Mouse (Mus musculus) right cerebral cortex, postnatal 14 days (tissue): Measurements from ENCODE around the gene Cfap157.

ENCODE experiments used
- DNase-seq: peaks from one replicate; pipeline ENCODE4 v3.0.0; 2022

Cfap157 gene

GRCm38 (mm10) chr2:32779714-32780113 is 4.5 kb downstream of the Cfap157 start:
- no peak for DNase-seq

- peak; percentile 69 for DNase-seq
Measured at GRCm38 (mm10) chr2:32779131-32779530, 5.1 kb downstream of the Cfap157 start.

DNA sequence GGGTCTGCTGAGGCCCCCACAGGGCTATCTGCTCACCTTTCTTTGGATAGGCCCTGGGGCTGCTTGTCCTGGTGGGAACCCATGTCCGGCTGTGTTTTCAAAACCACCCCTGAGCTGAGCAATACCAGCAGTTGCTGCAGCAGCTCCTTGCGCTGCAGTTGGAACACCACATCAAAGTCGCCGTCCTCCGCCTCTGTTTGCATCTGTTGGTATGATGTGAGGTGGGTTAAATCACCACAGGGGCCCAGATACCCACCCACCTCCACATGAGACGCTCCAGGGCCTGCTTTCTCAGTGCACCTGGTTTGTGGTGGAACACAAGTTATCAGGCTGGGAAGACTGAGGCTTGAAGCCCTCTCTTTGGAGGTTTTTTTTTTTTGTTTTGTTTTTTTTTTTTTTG is 6.1 kb downstream of the Cfap157 start:
- no peak for DNase-seq

- DNase-seq = no peak
Measured at GRCm38 (mm10) chr2:32776192-32776591, 8.0 kb downstream of the Cfap157 start.

- peak; percentile 95 for DNase-seq
Measured at GRCm38 (mm10) chr2:32775359-32776074, 8.7 kb downstream of the Cfap157 start, which contains the start of the genes Ttc16 and Ptrh1. Gene Ttc16, minus strand, starts transcription at chr2:32775633. Gene Ptrh1, plus strand, starts transcription at chr2:32775786.

DNA sequence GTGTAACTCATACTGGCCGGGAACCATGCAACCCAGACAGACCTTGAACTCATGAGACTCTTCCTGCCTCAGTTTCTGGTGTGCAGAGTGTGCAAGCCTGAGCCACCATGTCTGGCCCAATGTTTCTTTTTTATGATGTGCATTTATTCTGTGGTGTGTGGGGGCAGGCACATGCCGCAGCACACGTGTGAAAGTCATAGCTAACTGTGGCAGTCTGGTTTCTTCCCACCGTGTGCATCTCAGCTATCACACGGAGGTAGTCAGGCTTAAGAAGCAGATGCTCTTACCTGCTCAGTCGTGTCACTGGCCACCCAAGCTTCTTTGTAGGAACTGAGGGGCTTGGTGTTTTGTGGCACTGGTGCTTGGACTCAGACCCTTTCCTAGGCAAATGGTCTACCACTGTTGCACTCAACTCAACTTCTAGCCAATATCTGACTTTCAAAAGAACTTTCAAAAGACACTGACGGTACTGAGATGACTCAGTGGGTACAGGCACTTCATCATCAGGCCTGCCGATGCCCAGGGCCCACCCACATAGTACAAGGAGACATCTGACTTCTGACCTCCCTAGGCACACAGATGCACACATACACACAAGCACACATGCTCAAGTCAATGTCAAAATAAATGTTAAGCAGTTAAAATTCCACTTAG is 11.5 kb downstream of the Cfap157 start:
- DNase-seq = no peak

DNA sequence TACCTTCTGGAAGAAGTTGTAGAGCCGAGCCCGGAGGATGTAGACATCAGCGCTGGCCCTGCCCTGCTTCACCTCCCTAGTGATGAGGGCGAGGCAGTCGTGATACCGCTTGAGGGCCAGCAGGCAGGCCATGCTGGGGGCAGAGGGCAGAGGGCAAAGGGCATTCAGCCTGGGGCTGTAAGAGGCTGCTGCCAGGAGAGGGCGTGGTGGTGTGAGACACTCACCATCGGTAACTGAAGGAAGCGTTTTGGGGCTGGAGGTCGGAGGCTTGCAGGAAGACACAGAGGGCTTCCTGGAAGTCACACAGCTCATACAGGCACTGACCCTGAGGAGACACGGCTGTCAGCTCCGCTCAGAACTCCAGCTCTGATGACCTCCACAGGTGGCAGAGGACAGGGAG is 12.3 kb downstream of the Cfap157 start:
- no peak for DNase-seq

GRCm38 (mm10) chr2:32769327-32770085 is 14.7 kb downstream of the Cfap157 start:
- no peak for DNase-seq

DNA sequence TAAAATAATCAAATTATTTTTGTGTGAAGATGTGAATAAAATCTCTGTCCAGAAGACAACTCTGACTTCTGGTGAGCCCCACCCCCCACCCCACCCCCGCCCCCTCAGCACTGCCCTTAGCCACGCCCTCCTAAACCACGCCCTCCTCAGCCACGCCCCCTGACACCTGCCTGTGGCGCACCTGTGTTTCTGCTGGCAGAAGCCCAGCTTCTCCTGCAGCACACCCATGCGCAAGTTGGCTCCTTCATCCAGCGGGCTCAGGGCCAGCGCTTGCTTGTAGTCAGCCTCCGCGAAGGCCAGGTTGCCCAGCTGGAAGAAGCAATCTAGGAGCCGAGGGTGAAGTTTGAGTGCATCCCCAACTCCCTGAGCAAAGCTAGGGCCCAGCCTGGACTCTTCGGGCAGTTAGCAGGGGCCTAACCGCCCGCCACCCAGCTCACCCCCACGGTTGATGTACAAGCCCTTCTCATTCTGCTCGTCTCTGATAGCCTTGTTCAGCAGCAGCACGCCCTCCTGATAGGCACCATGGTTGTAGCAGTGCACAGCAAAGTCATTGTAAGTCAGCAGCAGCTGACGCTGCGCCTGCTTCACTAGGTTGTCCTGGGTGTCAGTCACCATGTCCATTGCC is 15.5 kb downstream of the Cfap157 start:
- DNase-seq = no peak

DNA sequence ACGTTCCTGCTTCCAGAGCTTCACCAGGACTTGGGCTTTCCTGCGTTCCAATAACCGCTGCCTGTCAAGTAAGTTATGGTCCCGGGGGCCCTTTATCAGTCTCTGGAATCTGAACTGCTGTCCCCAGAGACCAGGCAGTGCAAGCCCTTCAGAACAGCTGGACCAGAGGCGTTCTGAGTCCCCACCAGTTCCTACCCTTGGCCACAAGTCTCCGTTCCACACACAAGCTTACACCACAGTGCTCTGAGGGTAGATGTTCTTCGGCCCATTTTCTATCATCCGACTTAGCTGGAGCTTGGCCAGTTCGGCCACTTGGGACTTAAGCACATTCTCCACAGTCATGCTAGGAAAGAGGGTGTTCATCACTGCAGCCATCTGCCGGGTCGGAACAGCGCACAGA is 17.0 kb downstream of the Cfap157 start:
- no peak for DNase-seq

GRCm38 (mm10) chr2:32763353-32763752 is 20.9 kb downstream of the Cfap157 start:
- DNase-seq = no peak

GRCm38 (mm10) chr2:32761859-32762258 is 22.4 kb downstream of the Cfap157 start:
- DNase-seq = no peak

DNA sequence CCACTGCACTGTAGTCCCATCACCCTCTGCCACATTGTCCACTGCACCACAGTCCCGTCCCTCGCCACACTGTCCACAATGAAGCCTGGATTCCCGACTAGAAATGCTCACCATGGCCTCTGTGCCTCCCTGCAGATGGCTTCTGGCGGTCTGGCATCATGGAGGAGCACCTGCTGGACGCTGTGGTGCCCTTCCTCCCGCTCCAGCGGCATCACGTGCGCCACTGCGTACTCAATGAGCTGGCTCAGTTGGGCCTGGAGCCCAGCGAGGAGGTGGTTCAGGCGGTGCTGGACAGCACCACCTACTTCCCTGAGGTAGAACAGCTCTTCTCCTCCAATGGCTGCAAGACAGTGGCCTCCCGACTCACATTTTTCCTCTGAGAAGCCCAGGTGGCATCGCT is 22.9 kb downstream of the Cfap157 start:
- DNase-seq = no peak

DNA sequence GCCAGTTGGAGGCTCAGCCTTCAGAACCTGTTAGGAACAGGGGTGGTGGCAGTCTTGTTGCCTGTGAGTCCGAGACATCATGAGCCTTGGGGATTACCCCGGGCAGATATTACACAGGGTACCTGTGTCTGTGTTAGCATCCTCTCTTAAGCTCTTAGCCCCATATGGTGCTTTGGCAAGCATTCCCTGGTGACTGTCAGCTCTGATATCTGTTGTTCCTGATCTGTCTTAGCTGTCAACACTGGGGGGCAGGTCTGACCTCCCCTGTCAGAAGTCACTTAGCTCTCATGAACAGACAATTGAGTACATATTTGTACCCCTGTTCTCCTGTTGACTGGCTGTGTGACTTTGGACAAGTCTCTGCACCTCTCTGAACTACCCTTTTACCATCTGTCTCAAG is 25.2 kb downstream of the Cfap157 start:
- no peak for DNase-seq

DNA sequence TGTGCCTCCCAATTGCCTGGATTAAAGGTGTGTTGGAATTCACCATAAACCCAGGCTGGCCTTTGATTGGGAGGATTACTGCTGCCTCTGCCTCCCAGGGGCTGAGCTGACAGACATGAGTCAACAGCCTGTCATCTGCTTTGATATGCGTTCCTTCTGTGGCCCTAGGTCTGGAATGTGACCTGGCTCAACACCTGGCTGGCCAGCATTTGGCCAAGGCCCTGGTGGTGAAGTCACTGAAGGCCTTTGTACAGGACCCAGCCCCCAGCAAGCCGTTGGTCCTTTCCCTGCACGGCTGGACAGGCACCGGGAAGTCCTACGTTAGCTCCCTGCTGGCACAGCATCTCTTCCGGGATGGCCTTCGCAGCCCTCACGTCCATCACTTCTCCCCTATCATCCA is 25.7 kb downstream of the Cfap157 start:
- no peak for DNase-seq

DNA sequence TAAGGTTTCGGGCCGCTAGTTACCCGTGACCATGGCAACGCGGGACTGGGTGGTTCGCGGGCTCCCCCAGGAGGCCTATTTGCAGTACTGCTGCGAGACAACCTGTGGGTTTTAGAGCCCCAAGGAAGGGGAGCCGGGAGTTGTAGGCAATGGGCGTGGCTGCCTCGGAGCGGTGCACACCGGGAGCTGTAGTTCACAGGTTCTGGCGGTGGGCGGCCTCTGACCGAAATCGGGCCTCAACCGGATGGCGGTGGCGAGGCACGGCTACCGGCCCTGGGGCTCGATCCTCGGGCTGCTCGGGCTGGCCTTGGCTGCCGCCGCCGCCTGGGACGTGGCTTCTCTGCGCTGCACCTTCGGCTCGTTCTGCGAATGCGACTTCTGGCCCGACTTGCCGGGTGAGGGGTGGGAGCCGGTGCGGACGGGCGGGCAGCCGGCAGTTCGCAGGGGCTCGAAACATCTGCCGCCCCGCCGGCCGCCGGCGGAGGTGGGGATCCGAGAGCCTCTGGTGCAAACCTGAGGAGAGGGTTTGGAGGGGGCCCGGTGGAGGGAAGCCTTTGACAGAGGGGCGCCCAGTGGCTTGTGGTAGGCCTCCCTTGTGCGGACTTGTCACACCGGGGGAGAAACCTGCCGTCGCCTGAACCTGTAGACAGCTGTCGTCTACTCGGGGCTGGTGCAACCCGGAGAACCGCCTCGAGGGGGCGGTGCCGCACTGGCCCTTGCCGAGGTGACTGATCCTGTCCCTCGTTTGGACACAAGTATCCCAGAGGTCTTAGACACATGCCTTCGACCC is 27.0 kb downstream of the Cfap157 start, which contains the start of gene Tor2a:
TSS of gene Tor2a (plus strand) at position 179 of the 790 bp plus-strand sequence.
- peak; percentile 97 for DNase-seq

DNA sequence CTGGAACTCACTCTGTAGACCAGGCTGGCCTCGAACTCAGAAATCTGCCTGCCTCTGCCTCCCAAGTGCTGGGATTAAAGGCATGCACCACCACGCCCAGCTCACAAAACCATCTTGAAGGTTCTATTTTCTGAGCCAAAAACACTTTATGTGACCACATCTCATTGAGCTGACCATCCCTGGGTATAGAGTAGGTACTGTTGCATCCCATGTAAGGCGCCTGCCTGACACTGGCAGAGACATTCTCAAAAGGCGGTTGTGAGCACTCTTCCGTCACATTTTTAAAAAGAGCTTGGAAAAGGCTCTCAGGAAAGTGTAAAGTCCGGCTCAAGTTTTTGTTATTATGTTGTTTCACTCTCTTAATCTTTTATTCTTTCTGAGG is 27.6 kb downstream of the Cfap157 start:
- no peak for DNase-seq

GRCm38 (mm10) chr2:32752181-32752580 is 32.0 kb downstream of the Cfap157 start:
- DNase-seq = no peak

GRCm38 (mm10) chr2:32751665-32752033 is 32.6 kb downstream of the Cfap157 start:
- no peak for DNase-seq

GRCm38 (mm10) chr2:32750887-32751664 is 33.2 kb downstream of the Cfap157 start:
- DNase-seq = no peak

GRCm38 (mm10) chr2:32750199-32750598 is 34.0 kb downstream of the Cfap157 start:
- DNase-seq = no peak

DNA sequence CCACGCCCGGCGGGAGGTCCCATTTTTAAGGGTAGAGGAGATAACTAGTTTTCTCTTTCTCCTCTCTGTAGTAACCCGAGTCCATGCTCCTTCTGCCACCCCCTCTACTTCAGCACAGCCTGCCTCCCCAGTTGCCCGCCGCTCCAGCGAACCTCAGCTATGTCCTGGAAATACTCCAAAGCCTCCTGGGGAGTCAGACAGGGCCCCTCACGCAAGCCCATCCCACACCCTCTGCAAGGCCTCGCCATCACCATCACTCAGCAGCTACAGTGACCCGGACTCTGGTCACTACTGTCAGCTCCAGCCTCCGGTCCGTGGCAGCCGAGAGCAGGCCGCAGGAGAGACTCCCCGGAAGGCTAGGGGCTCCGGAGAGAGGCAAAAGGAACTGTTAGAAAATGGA is 35.1 kb downstream of the Cfap157 start:
- no peak for DNase-seq
